Mouse (Mus musculus): ENCODE measurements at regions not wholly inside any gene's neighbourhood (a gene's known extent, or its start where the extent isn't known, plus 50 kb on each side); places are given as distances from the start of the nearest gene placed in this dataset.
A peak's percentile ranks its signal among the peaks of the same experiment; 100 is the strongest.

DNA sequence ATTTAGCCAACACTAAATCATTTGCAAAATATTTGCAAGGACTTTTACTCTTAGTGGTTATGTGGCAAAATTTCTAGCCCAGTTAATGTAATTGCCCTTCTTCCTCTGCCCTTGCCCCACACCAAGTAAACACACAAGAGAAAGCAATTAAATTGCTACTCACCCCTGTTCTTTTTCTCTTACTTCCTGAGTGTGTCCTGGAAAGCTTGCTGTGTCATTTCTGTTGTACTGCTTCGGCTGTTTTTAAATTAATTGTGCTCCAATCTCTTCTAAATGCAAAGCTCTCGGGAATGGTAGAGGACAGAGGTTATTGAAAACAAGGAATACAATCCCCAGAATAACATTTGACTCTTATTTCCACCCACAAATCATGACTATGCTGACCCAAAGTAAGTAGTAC lies 647.4 kb upstream of the Cited2 start:
- no peak for DNase-seq (ENCODE audit: low spot score)

DNA sequence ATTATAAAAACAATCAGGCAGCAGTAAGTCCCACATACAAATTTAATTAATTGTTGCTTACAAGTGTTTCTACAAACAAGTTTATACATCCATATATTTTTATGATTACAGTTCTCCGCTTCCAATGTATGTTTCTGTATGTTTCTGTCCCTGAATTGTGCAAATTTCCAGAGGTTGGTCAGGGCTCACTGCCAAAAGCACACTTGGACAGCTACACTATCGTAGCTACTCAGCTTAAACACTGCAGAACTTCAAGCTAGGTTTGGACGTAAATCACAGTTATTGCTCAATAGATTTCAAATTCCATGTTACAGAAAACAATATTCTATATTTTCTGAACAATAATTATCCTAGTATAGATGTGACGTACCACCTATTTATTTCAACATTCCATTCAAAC lies 646.8 kb upstream of the Cited2 start:
- no peak for DNase-seq (ENCODE audit: low spot score)

DNA sequence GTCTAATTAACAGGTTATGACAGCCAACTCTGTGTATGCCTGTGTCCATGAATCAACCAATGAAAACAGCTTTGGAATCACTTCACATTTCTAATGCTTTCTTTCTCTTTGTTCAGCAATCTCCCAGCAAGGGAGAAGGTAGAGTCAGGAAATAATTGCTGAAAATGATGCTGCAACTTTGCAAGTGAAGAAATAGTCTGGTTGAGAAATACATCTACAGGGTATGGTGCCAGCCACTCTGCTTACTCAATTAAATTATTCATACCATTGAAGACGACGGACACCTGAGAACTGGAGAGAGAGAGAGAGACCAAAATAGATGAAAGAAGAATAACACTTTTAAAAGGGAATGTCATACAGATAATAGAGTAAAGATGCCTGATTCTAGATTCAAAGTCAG lies 645.4 kb upstream of the Cited2 start:
- peak; percentile 2 for DNase-seq (ENCODE audit: low spot score)

DNA sequence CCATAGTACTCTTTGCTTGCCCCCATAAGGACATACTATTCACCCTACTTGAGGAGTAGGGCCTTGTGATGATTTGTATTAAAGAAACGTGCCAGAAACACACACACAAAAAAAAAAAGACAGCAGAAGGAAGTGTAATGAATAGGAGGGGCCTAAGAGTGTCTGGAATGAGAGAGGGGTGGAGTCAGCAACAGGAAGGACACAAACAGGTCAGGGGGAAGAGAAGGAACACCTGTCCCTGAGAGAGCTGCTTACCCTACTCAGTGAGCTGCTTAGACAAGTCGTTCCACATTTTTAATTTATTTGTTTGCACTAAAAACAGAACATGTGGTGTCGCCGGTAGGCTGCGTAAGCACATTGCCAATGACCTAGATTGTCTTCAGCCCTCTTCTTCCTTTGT lies 642.2 kb upstream of the Cited2 start:
- no peak for DNase-seq (ENCODE audit: low spot score)

DNA sequence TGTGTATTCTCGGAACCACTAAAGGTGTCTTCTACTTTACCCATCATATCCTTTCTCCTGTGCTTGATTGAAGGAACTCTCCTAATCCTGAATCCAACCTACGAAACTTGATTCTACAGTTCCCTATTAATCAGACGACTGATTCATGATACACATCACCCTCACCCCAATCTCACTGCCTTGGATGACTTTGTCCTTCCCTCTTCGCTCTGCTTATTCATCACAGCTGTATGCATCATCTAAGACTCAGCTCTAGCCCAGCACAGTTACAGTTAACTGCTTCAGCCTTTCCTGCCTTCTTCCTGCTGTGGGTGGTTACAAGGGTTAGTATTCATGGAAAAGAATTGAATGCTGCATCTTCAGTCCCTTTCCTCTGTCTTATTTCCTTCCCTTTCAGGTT lies 640.1 kb upstream of the Cited2 start:
- DNase-seq (ENCODE audit: low spot score) = no peak

DNA sequence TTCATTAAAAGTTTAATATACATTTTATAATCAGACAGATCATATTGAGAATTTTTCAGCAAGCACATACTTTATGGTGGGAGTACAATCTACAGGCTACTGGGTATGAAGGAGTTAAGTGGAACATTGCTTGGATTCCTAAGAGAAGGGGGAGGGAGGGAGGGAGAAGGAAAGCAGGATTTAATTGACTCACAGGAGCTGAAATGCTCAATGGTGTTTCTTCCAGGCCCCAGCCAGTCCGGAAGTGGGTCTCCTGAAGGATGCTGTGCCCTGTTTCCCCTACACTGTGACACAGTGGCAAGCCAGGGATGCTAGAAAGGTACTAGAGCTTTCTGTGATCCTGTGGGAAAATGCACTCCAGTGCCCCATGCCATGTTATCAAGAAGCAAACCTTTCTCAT lies 621.0 kb upstream of the Cited2 start:
- DNase-seq (ENCODE audit: low spot score) = no peak

DNA sequence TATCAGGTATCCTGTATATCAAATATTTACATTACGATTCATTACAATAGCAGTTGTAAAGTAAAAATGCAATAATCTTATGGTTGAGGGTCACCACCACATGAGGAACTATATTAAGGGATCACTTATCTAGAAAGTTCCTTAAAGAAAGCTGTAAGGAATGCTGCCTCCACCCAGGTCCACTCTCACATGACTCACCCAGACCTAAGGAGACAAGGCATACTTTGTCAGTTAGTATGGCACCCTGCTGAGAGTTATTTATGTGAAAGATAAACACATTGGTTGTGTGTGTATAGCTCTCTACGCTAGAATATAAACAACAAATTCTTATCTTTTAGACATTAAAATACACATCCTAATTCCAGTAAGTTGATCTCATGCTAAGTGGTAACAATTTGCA lies 619.6 kb upstream of the Cited2 start:
- DNase-seq (ENCODE audit: low spot score) = no peak

DNA sequence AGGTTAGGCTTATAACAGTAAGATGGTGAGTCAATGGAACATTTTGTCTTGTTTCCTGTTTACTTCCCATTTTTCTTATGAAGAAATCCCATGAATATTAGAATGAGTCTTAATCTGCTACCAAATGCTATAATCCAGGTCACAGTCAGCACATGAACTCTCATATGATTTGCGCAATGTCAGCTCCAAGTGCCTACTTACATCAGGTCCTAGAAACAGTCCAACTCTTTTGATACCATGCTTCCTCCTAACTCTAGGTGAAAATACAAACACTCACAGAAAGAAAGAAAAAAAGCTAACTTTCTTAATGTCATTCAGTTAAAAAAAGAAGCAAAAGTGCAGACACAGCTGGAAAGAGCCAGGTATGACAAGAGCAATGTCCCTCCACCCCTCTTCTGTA lies 616.2 kb upstream of the Cited2 start:
- peak; percentile 36 for DNase-seq (ENCODE audit: low spot score)

DNA sequence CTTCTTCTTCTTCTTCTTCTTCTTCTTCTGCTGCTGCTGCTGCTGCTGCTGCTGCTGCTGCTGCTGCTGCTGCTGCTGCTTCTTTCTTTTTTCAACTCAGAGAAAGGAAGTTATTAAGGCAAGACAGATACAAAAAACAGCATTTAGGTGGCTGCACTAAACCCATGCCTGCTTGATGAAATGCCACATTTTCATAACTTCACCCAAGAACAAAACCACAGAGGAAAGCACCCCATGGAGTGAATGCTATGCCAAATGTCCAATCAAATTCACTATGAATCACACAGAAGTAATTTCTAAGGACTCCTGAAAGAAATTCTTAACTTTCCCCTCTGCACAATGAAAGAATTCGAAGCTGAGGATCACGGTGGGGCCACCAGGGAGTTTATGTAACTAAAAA lies 611.9 kb upstream of the Cited2 start:
- no peak for DNase-seq (ENCODE audit: low spot score)

DNA sequence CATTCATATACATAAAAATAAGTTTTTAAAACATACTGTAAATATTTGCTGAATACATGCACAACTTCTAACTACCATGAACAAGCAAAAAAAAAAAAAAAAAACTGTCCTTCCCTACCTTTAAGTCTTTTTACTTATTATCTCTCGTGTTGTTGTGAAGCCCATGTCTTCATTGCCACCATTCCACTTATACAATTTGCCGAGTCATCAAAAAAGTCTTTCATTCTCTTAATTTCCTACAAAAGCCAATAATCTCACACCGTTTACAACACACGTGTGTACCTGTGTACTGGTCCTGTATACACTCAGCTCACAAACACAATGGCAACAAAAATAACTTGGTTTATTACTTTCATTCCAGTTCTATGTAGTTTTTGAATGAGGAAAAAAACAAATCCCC lies 608.2 kb upstream of the Cited2 start:
- no peak for DNase-seq (ENCODE audit: low spot score)

DNA sequence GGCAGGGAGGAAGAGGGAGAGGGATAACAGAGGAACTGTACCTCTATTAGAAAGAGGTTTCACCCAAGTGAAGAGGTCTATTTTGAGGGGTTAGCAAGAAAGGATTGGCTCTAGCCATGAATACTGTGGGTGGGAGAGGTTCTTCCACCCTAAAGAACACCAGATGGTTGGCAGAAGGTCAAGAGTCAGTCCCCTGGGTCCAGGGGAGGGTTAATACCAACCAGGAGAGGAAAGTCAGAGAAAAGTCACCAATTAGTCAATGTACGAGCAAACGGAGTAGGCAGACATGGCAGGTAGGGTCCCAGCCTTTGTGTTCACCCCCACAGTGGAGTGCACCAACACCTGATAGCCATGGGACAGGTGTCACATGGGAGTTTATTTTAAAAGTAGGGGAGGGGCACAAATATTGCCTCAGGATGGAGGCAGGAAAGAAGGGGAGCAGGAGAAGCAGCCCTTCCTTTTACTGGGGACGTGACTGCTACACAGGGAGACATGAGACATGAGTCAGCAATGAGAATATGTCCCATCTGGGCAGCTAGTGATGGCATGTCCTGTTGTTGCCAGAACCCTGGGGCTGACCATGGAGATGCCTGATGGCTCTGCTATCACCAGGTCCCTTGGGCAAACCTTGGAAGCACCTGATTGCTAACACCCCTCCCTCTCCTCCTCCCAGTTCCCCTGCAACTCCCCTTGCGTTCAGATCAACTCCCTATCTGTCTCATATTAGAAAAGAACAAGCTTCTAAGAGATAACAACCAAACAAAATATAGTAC lies 593.4 kb upstream of the Cited2 start:
- DNase-seq (ENCODE audit: low spot score) = no peak

DNA sequence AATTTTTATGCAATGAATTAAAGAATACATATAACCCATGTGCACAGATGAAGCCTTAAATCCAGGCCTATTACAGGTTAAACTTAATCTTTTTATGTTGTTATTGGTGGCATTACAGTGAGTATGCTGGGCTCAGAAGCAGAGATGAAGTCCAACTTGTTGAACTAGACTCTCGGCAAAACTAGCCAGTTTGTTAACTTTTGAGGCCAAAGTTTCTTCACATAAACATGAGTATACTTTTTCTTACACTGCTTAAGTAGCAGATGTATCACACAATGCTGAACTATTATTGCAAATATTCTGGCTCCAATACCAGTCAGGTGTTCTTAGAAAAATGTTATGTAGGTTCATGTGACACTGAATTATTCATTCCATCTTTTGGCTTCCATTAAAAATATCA lies 592.4 kb upstream of the Cited2 start:
- DNase-seq (ENCODE audit: low spot score) = no peak

DNA sequence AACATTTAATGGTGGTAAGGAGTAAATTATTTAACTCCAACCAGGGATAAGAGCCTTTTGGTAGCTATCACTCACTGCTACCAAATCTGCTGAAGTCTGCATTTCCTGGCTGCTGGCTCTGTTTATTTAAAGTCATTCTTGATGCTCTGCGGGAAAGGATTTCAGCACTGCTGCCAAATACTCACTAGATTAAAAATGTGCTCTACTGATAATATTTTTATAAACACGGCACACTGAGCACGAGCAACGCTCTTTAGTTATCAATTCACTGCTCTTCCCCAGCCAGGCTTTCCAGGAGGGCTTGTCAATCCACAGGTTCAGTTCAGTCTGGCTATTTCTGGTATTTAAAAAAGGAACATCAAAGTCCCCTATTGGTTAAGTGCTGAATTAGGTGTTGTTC lies 591.3 kb upstream of the Cited2 start:
- peak; percentile 4 for DNase-seq (ENCODE audit: low spot score)

DNA sequence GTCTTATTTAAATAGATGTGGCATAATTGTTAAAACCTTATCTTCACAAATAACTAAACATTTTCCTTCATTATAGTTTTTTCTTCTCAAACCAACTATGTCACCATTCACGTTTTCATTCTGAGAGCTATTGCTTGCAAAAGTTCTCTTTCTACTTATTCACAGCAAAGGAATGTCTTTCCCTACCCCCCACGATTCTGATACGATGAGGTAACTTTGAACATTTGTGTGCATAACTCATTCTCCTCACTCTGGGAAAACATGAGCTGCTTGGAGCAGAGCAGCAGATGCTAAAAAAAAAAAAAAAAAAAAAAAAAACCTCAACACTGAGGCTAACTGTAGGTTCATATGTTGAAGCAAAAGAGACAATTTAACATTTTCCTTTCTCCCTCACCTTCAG lies 547.6 kb upstream of the Cited2 start:
- peak; percentile 58 for DNase-seq (ENCODE audit: low spot score)

DNA sequence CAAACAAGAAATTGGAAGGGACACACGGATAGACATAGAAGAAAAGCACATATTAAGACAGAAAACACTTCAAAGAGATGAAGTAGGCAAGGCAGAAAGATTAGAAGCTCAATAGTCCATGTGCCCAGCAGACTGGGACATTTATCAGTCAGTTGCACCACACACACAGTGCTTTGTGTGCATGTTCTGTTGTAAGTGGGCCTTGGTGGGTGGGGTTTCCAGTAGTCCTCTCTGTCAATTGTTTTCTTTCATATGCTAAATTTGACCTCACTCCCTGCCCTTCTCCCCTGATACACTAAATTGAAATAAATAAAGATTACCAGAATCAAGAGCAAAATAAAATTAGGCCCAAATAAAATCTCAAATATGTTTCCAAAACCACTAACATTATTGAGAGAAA lies 546.0 kb upstream of the Cited2 start:
- DNase-seq (ENCODE audit: low spot score) = no peak

DNA sequence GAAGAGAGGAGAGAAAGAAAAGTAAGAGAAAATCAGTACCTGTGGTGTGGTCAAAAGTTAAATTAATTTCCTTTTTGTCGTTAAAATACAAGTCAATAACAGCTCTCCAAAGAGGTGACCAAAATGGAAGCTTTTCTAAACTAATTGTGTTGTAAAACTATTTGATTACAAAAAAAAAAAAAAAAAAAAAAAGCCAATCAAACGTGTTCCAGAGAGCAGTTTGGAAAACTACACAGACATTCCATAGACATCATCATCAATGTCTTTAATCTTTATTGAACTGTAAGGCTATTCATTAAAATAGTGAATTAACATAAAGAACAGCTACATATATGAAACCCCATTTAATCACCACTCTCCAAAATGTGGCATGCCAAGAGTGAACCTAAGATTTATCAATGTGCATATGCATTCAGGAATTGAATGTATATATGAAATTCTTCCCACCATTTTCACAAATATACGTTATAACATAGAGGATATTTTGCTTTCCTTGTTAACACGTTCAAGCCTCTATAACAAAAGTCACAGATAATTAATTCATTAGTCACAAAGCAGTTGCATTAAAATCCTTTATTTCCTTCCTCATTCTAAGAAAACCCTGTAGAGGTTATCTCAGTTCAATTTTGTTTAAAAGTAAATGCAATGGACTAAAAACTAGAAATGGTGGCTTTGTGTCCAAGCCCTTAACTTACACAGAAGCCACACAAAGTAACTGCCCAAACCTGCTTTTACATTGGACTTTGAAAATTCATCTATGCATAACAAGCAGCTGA lies 545.3 kb upstream of the Cited2 start:
- DNase-seq (ENCODE audit: low spot score) = no peak

DNA sequence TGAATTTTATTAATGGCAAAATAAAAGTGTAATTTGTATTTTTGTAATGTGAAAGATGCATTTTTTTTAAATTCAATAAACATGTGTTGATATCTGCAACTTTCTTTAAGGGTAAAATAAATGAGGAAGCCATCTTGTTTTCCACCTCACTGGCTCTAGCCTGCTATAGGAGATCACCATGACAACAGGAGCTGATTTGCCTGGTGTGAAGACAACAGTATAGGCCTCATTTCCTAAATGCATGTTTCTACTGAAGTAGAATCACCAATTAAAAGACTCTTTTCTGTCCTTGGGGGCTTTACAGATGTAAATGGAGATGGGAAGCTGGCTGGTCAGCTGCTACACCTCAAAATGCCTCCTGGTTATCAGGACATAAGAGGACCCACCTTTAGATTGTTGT lies 544.4 kb upstream of the Cited2 start:
- DNase-seq (ENCODE audit: low spot score) = no peak

DNA sequence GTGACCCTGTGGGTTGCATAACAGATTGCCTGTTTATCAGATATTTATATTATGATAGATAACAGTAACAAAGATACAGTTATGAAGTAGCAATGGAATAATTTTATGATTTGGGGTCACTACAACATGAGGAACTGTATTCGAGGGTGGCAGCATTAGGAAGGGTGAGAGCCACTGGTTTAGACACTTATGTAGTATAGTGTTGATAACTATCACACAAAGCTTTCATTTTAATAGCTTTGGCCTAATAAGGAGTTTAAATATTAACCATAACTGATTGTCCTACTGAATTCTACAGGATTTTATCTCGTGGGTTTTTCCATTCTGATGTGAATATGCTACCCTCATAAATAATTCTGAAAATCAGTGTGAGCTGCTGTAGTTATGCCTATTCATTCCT lies 538.6 kb upstream of the Cited2 start:
- DNase-seq (ENCODE audit: low spot score) = no peak

DNA sequence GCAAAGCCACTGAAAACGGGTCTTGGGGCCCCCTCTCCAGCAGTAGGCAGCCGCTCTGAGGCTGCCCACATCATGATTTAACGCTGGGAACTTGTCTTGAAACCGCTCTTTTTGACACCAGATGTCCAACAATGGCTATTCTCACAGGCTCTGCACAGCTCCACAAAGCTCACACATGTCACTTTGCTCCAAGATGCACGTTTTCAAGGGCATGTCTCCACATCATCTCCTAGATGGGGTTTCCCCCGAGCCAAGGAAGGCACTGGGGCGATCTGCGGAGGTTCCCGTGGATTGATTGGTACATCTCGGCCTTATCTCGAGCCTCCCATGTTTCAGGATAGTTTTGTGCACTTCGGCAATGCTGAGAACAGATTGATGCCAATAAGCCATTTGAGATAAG lies 526.8 kb upstream of the Cited2 start:
- DNase-seq (ENCODE audit: low spot score) = no peak

DNA sequence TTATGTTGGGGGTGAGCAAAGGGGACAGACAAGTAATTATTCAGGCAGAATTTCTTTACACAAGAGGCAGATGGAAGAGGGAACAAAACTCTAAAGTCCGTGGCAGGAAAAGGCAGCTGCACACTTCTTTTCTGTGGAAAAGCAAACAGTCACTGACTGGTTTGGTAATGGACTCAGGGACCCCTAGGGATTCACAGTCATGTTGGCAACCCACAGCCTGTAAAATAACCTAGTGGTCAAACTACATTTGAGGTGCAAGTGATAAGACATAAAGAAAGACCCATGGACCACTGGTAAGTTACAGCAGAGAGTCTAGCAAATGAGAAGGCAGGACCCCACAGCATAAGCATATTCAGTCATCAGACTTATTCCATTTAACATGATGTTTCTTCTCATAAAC lies 526.4 kb upstream of the Cited2 start:
- DNase-seq (ENCODE audit: low spot score) = no peak

DNA sequence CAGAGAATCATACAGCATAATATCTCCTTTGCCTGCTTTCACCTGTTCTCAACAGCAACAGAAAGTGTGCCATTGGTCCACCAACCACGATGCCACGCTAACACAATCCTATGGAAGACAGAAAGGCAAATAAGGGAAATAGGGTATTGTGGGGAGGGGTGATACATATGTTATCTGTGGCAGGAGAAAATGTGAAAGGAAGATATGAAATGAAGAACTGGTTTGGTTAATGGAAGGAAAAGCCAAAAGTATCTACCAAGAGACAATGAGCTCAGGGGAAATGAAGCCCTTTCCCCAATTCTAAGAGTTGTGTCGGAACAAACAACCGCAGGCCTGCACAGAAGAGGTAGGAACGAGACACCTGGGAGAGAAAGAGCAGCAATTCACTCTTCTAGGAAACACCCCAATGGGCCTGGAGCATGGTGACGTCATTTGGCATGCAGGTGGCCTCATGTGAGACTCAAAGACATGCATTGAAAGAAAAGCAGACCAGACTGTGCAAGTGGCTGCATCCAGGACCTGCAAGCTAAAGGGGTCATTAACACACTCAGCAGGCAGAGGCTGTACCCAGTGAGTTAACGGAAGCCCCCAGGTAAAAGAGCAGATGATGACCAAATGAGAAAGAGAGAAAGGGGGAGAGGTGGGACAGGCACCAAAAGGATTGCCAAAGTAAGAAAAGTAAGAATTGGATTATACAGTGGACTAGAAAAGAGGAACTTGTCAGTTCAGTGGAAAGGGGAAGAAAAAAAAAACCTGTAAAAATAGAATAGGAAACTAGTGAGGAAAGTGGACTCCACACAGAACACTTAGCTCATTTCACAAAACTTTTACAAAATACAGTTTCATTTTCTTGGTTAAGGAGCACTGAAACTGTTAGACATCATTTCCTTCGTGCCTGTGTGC lies 522.2 kb upstream of the Cited2 start:
- DNase-seq (ENCODE audit: low spot score) = peak; percentile 9

DNA sequence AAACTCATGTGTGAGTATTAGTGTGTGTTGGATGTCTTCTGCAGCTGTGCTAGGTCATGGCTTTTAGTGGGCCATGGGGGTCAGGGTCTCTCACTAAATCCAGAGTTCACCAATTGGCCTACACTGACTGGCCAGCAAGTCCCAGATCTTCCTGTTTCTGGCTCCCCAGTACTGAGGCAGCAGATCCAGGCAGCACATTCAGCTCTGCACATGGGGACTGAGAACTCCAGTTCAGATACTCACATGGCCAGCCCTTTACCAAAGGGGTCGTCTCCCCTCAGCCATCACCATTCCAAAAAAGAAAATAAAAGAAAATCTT lies 521.6 kb upstream of the Cited2 start:
- DNase-seq (ENCODE audit: low spot score) = no peak

All from lung, postnatal 25 days (tissue).